Mouse (Mus musculus): ENCODE measurements around the gene Isl1. TPM values are rescaled to one million over a fixed set of nuclear protein-coding genes. Genes with fewer than 3 reads are reported as not detected.

Isl1 gene
- polyA plus RNA-seq, 1 experiment = 1.2 TPM

DNA sequence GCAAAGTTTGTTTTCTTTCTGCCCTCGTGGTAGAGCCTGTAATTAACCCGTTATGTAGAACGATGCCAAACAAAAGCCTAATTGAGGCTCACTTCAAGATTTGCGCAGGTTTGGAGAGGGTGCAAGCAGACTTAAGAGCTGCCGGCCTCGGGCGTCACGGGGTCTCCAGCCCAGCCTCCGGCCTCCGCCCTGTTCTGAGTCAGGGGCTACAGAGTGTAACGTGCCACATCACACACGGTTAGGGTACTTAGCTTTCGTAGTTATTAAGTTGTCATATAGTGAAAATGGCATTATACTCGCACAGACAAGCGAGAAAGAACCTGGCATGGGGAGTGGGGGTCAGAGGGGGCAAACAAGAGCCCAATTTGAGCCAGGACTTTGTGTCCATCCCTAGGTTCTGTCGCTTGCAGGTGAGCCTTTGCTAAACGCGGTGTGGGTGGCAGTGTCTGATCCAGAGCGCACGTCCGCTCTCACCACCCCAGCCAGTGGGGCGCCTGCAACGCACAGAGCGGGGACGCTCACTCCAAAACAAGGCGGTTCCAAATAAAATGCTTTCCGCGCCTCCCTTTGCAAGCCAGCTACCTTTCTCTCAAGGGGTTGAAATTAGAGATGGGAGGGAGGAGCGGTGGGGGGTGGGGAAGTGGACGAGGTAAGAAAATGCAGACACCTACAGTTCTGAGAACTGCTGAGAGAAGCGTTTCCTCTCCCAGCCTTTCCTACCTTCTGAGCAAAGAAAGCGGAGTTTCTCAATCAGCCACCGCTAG is 12.3 kb downstream of the Isl1 start:
- no peak for DNase-seq (ENCODE audit: low read depth, low spot score)
- 11% methylated on average over 33 of the region's 33 CpGs for WGBS

DNA sequence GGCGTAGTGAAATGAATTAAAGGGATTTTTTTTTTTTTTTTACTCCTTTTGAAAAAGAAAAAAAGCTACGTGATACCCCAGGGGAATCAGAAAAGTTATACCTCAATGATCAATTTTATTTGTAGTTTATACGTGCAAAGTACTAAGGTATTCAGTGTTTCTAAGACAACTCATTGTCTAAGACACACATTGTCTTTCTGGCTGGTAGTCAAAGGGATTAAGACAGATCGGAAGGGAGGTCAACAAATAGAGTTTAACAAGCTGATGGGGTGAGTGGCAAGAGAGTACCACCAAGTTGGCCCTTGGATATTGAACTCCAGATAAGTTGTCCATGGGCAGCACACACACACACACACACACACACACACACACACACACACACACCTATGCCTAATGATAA is 14.1 kb downstream of the Isl1 start:
- 54% methylated on average over 4 of the region's 4 CpGs for WGBS
- no peak for DNase-seq (ENCODE audit: low read depth, low spot score)

DNA sequence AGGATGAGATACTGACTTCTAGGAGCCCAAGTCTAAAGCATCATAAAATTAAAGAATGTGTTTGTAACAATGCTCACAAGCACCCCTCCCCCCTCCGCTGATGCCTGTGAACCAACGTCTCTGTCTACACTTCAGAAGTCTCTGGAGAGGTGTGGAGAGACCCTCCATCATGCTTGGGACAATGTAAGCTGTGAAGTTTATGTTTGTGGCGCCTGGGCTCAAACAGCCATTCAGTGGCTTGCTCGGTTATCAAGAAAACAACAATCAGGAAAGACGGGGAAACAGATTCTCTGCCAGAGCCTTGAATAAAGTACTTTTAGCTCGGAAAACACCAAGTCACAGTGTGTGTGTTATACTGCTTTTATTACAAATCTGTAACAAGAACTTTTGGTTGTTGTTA is 14.8 kb downstream of the Isl1 start:
- WGBS = 29% methylated on average over 6 of the region's 6 CpGs
- DNase-seq (ENCODE audit: low read depth, low spot score) = no peak

DNA sequence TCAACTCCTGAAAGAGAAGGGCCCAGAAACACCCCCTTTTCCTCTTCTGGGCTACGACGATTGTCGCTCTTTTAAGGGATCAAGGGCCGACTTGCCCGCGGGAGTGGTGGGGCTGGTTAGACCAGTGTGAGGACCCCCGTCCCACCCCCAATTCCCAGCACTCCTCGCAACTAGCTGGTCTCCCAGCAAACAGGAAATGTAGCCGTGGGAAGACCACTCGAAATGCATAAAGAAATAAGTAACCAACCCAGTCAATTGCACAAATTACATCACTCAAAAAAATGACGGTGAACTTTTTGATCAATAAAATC is 15.4 kb downstream of the Isl1 start:
- no peak for DNase-seq (ENCODE audit: low read depth, low spot score)
- WGBS = 6% methylated on average over 11 of the region's 11 CpGs

DNA sequence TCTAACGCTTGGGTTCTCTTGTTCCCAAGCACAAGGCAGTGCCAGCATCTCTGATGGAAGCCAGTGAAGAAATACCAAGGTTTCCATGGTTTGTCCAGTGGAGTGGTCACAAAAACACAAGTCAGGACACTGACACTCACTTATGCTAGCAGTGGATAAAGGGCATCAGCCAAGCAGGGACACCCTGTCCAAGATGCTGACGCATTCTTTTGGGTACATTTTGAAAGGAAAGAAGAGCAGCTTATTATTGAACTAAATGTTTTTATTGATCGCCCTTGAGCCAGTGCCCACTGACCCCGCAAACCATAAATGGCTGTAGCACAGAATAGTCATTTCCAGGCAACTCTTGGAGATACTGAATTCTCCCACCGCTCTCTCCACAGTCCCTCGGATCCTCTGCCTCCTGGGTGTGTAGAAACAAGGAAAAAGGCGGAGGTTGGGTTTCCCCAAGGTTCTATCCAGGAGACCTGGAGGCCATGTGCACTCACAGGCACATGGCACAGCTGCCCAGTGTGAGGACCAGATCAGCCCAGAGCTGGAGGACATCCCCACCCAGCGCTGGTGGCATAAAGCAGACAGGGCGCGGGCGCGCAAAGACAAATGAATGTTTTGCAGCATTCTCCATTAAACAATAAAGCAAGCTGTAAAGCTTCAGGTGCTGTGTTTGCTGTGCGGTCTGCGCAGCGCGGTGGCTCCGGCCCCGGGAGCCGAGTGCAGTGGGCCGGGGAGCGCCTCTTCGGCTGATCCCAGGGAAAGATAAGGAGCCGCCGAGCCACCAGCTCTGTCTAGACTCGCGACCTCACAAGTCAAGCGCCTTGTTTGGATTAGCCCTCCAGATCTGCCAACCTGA is 16.0 kb downstream of the Isl1 start:
- WGBS = 12% methylated on average over 27 of the region's 27 CpGs
- no peak for DNase-seq (ENCODE audit: low read depth, low spot score)

DNA sequence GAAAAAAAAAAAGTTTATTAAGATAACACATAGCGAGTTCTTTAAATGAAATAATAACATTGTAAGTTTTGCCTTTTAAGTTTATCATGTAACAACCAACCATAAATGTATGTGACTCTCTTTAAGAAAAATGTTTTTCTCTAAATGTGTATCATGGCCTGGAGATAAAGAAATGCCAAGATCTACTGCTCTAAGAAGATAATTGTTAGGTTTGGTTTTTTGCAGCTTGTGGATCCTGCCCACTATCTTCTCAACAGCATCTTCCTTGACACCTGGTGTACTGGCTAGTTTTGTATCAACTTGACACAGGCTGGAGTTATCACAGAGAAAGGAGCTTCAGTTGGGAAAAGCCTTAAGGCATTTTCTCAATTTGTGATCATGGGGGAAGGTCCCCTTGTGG is 19.8 kb downstream of the Isl1 start:
- 90% methylated on average over 1 of the region's 1 CpGs for WGBS
- no peak for DNase-seq (ENCODE audit: low read depth, low spot score)

DNA sequence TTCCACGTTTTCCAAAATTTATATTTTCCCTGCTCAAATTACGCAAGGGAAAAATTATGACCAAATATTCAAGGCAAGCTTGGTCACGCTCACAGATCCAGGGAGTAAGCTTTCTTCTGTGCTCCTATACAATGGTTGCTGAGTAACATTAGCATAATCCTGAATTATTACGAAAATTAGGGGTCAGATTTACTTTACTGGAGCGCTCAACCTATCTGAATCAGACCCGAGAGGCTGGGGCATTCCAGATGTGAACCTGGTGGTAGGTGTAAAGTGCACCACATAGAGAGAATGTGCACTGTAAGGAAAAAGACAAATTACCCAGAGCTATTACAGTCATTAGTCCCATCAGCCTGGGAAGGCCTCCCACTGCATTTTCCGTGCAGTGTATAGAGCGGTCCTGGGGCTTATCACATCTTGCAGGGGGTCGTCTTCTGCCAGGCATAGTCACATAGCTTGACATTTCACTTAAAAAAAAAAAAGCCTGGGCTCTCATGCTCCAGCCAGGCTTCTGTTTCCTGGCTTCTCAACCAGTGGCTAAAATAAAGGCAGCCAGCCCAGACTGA is 30.2 kb downstream of the Isl1 start:
- WGBS = 66% methylated on average over 9 of the region's 9 CpGs
- no peak for DNase-seq (ENCODE audit: low read depth, low spot score)
